Mouse (Mus musculus): ENCODE data around the gene Ly75. TPM values are rescaled to one million over a fixed set of nuclear protein-coding genes. Genes with fewer than 3 reads are reported as not detected.

Gene Ly75
- polyA plus RNA-seq (2012; rRNA removed) = 0.55 and 0.75 TPM in 2 replicates

DNA sequence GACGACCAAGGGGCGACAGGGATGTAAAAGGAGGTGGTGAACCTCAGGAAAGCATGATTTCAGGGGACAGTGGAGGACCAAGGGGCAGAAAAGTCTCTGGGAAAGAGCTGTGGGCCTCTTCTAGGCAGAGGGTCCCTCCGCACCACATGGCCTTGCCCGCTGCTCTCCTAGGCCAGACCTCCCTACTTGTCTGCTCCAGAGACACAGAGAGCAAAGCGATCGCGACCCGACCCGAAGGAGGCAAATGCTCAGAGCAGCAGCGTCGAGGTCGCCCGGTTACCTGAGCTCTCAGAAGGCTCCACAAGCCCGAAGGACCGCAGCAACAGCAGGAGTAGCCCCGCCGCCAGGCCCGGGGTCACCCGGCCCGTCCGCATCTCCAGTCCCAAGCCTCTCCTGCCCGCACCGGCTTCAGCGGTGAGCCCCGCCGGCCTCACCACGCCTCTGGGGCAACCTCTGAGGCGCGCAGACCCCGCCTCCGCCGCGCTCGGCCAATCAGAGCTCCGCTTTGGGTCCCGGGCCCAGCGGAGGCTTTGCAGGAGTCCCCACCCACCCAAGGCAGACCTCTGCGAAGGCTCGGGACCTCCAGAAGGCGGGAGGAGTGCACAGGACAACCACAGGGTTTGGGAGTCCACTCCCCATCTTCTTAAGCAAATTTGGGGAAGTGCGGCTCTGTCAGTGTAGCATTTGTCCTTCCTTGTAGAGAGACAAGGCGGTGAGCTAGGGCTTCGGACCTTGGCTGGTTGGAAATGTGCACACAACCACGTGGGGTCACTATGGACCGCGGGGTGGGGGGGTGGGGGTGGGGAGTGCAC, at the start of gene Ly75:
Ly75 (minus strand) TSS at position 446 of the 812 bp plus-strand sequence.

DNA sequence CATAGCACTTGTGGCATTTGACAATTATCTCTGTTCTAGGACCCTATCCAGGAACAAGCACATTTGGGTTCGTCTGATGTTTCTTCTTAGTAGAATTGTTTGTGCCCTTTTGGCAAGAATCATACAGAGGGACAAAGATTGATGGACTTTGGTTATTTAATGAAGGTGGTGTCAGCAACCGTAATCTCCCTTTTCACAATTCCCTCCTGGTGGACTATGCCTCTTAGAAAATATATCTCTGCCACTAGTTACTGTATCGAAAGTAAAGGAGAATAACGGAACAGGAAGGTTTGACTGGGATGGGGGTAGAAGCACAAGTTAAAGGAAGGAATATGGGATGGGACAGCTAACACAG, 98.7 kb downstream of the Ly75 start, which contains the start of gene Cd302:
Cd302 (minus strand) TSS at position 22 of the 355 bp plus-strand sequence.

Other genes starting within 250 kb of the Ly75 start
- gene Baz2b, start 173.5 kb downstream of the Ly75 start, polyA plus RNA-seq (2012; rRNA removed) = 9.5 and 12.7 TPM in 2 replicates
- gene March7, start 173.4 kb downstream of the Ly75 start, polyA plus RNA-seq (2012; rRNA removed) = 9.6 and 9.9 TPM in 2 replicates
- 21.9 and 26.1 TPM in 2 replicates for gene Cd302, start 98.8 kb downstream of the Ly75 start, polyA plus RNA-seq (2012; rRNA removed)
- 6.8 and 8.7 TPM in 2 replicates for gene Pla2r1, start 170.0 kb upstream of the Ly75 start, polyA plus RNA-seq (2012; rRNA removed)

Measured in ovary, adult 2 months (tissue).